Mouse (Mus musculus): ENCODE data around the gene Fmnl3. TPM values are rescaled to one million over a fixed set of nuclear protein-coding genes. Genes with fewer than 3 reads are reported as not detected.

Fmnl3 gene
- polyA plus RNA-seq, 1 experiment from 2014 or later, result 29.0 TPM

Other genes starting within 250 kb of the Fmnl3 start
- gene Spats2, start 244.6 kb downstream of the Fmnl3 start, polyA plus RNA-seq (2015; fragmentation: Nextera tagmentation; extraction: Ambion mirVana), result 44.1 and 51.0 TPM in 2 replicates
- gene Kcnh3, start 145.6 kb downstream of the Fmnl3 start, polyA plus RNA-seq (2015; fragmentation: Nextera tagmentation; extraction: Ambion mirVana), result 1.4 and 2.0 TPM in 2 replicates
- 131 and 146 TPM in 2 replicates for gene Mcrs1, start 118.5 kb downstream of the Fmnl3 start, polyA plus RNA-seq (2015; fragmentation: Nextera tagmentation; extraction: Ambion mirVana)
- gene Prpf40b, start 75.4 kb downstream of the Fmnl3 start, polyA plus RNA-seq (2015; fragmentation: Nextera tagmentation; extraction: Ambion mirVana), result 82.4 and 83.6 TPM in 2 replicates
- gene Fam186b, start 74.6 kb downstream of the Fmnl3 start, polyA plus RNA-seq (2015; fragmentation: Nextera tagmentation; extraction: Ambion mirVana), result 0.12 and 0.42 TPM in 2 replicates
- 266 and 285 TPM in 2 replicates for gene Tmbim6, start 22.4 kb upstream of the Fmnl3 start, polyA plus RNA-seq (2015; fragmentation: Nextera tagmentation; extraction: Ambion mirVana)
- gene Nckap5l, start 87.3 kb upstream of the Fmnl3 start, polyA plus RNA-seq (2015; fragmentation: Nextera tagmentation; extraction: Ambion mirVana), result 9.4 and 10.3 TPM in 2 replicates
- gene Bcdin3d, start 104.2 kb upstream of the Fmnl3 start, polyA plus RNA-seq (2015; fragmentation: Nextera tagmentation; extraction: Ambion mirVana), result 16.3 and 17.3 TPM in 2 replicates
- gene Faim2, start 157.7 kb upstream of the Fmnl3 start, polyA plus RNA-seq (2015; fragmentation: Nextera tagmentation; extraction: Ambion mirVana), result 0.14 and 0.50 TPM in 2 replicates
- not detected in 2 replicates for gene Aqp2, start 208.6 kb upstream of the Fmnl3 start, polyA plus RNA-seq (2015; fragmentation: Nextera tagmentation; extraction: Ambion mirVana)
- gene Aqp5, start 220.3 kb upstream of the Fmnl3 start, polyA plus RNA-seq (2015; fragmentation: Nextera tagmentation; extraction: Ambion mirVana), result 0.24 and 1.2 TPM in 2 replicates
- gene Aqp6, start 230.9 kb upstream of the Fmnl3 start, polyA plus RNA-seq (2015; fragmentation: Nextera tagmentation; extraction: Ambion mirVana), result not detected in 2 replicates